Mouse (Mus musculus) layer of hippocampus, postnatal 36 days (tissue): Measurements from ENCODE around the gene Pdss2. TPM values are rescaled to one million over a fixed set of nuclear protein-coding genes. Genes with fewer than 3 reads are reported as not detected.

Experiments
- DNase-seq, 2 experiments: peaks; one replicate each; pipeline ENCODE4 v3.0.0; 2022
- total RNA-seq, 2 experiments: library from RNA; stranded (reverse); gene quantifications; 2 replicates each; pipeline ENCODE4 v1.2.3; 2021

The Pdss2 gene
- total RNA-seq, 2 experiments from 2014 or later, result 14.0 to 19.2 TPM

GRCm38 (mm10) chr10:43485751-43486268 lies 264.5 kb downstream of the Pdss2 start:
- no peak for DNase-seq

- DNase-seq, result no peak
Measured at GRCm38 (mm10) chr10:43487441-43488010, 266.2 kb downstream of the Pdss2 start.

GRCm38 (mm10) chr10:43488258-43488657 lies 267.0 kb downstream of the Pdss2 start:
- no peak for DNase-seq

DNA sequence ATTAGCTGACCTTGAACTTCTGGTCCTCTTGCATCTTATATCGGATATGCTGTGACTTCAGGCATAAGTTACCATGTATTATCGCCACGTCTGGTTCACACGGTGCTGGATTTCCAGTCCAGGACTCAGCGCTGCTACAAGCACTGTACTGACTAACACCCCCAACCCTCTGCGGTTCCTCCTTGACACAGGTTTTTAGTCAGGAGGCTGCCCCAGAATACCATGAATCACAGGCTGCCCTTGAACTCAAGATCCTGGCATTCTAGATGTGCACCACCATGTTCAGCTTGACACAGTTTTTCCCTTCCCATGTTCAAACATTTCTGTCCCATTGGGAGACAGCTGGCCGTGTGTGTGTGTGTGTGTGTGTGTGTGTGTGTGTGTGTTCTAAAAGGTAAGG lies 267.9 kb downstream of the Pdss2 start:
- no peak for DNase-seq

- no peak for DNase-seq
Measured at GRCm38 (mm10) chr10:43489550-43489949, 268.3 kb downstream of the Pdss2 start.

DNA sequence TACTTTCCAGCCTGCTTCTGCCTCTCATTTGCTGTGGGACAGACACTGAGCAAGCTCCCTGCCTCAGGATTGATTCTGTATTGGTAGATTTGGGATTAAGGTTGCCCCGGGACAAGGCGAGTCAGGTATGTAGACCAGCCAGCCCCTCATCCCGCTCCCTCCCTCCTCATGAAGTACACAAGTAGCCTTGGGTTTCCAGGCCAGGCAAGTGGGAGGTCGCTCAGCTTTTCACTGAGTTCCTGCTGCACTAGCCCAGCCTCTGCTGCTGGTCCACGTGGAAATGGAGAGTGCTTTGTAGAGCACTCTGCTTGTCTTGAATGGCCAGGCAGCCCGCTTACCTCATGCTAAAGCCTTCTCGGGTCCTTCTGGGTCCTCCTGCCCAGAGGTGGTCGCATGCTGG lies 268.7 kb downstream of the Pdss2 start:
- DNase-seq, result no peak

DNA sequence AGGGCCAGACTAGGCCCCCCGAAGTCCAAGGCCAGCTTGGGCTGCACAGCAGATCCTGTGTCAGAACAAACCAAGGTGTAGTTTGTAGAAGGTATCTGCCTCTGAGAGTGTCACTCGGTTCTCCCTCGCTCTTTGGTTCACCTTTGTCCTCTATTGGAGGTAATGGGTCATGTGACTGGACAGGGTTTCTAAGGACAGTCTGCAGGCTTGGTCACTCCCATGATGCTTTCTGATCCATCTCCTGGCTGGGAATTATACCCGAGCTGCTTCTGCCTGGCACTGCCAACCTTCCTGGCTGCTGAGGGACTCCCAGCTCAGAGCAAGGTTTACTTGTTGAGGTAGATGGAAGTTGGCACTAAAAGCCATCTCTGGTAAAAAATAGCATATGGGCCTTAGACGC lies 269.6 kb downstream of the Pdss2 start:
- DNase-seq, result no peak

DNA sequence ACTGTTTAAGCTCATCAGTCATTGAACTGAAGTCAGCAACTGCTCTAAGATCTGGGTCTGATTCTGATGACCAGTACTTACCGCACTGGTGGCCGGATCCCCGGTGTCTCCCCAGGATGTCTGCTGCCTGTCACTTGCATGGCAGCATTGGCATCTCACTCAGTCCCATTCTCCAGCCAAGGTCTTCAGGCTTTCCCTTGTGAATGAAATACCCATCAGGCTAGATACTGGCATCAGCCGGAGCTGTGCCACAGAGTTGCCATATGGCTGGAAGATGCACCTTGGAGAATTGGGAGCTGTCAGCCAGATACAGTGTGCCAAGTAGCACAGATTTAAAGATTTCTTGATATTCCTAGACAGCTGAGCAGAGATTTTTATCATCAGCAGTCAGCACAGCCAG lies 281.3 kb downstream of the Pdss2 start:
- DNase-seq, result no peak

DNA sequence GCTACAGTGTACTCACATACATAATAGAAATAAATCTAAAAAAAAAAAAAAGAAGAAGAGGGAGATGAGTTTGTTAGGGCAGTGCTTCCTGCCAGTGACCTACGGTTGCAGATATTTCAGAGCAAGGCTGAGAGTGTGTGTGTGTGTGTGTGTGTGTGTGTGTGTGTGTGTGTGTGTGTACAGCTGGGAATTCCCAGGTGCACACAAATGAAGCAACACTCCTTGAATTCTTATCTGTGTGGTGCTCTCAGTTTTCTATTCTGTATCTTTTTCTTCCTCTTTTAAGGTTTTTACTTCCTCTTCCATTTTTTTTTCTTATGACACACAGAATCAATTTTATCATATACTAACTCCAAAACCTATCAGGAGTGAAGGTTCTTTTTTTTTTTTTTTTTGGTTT lies 283.0 kb downstream of the Pdss2 start:
- no peak for DNase-seq

- DNase-seq, result no peak
Measured at GRCm38 (mm10) chr10:43507051-43507450, 285.8 kb downstream of the Pdss2 start.

DNA sequence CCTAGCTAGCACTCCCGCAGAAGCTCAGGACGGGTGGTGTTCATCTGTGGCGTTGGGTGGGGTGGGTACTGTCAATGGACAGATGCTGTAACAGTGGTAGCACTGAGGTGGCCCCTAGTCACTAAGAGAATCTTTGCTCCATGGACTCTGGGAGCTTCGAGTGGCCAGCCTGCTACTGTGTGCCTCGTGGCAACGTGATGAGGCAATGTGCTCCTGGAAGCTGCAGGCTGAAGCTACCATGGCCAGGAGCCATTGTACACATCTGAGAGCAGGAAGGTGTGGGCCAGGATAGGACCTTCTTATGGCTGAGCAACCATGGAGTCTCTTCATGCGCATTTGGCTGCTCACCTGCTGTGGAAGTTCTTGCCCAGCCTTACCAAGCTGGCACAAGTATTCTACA lies 287.9 kb downstream of the Pdss2 start:
- no peak for DNase-seq

DNA sequence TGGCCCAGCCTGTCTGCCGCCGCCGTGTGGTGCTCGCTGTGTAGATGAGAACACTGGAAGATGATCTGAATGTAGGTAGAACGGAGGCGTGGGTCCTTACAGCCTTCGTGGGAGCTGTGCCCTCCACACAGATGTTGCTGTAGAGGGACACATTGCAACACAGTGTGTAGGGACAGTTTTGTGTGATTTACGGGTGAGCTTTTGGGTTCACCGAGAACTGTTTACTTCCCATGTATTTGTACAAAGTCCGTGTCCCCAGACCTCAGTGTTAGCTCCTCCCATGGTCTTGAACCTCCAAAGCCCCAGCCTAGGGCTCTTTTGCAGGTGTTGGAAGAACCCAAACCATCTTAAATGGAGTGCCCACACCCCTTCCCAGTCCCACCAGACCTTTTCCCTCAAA lies 291.7 kb downstream of the Pdss2 start:
- no peak for DNase-seq

Other genes starting within 250 kb of the Pdss2 start
- gene Sobp, start 47.0 kb upstream of the Pdss2 start, total RNA-seq, result 10 to 100 TPM; 83.0 to 84.4 TPM
- 1 to 10 TPM; 1.8 to 1.9 TPM for gene 9030612E09Rik, start 46.8 kb upstream of the Pdss2 start, total RNA-seq